Mouse (Mus musculus): ENCODE results near the gene Olfr314. TPM values are rescaled to one million over a fixed set of nuclear protein-coding genes. Genes with fewer than 3 reads are reported as not detected.
"Not testable (repeated sequence)": the region's sequence is repeated elsewhere in the genome, so short reads cannot be mapped to it uniquely, and the experiment has no call there.

The Olfr314 gene
- polyA plus RNA-seq, 2 experiments: not detected

DNA sequence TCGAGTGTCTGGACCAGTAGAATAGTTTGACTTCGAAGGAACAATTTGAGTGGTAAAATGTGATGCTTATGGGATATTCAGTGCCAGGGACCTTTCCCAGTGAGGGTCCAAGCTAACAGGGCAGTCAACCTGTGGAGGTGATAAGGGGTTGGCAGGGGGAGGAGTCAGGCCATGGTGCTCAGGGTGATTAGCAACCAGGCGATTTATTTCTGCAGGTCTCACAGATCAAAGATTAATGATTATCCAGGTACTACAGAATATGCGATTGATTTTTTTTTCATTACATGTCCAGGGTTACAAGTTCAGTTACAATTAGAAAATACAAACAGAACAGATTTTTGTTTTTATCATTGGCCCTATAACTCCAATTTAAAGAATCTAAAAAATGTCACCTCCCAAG is 21.1 kb downstream of the Olfr314 start:
- ATAC-seq (ENCODE audit: insufficient read depth): no peak

DNA sequence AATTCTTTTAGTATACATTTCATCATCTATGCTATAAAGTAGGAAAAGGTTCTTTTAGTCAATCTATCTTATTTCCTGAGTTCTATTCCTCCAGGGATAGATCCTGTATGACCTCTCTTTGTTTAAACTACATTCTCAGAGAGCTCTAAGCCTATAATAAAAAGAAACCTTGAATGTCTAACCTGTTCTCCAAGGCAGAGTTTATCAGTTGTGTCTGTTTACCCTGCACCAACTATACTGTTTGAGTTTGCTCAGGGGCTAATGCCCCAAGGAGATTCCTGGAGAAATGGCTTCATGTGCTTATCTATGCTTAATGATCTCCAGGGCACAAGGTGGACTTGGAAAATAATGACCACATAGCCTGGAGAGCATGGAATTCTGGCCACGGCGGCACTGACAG is 21.6 kb downstream of the Olfr314 start:
- Histone ChIP-seq H3K4me1 (replicated peaks; ENCODE audit: control insufficient read depth in 2 of 2, insufficient read depth in 2 of 2, low read length in 1 of 2) (no peaks in the 10 kb centered on the region; a peak in 1 of 4 replicates), H3K27ac (no peak overlapping the region), H3K4me2 (ENCODE audit: low read depth) (no peak overlapping the region), H3K27me3 (ENCODE audit: control insufficient read depth, insufficient read depth, low read length) (no peaks in the 10 kb centered on the region), H3K4me3 (ENCODE audit: insufficient read depth in 1 of 2, low read depth in 2 of 2, low read length in 2 of 2) (no peak overlapping the region), H3K9me3 (ENCODE audit: control insufficient read depth, low read length) (no peaks in the 10 kb centered on the region), H3K9ac (replicated peaks) (no peak overlapping the region), H3K36me3 (replicated peaks; ENCODE audit: control insufficient read depth, insufficient read depth, low read depth) (no peaks in the 10 kb centered on the region)
- 60% methylated on average over 2 of the region's 2 CpGs for WGBS (ENCODE audit: insufficient replicate concordance)
- TF ChIP-seq CTCF (IDR thresholded peaks at IDR 0.05; ENCODE audit: low read depth) (no peak), EP300 (IDR thresholded peaks at IDR 0.05; ENCODE audit: low read depth) (no peak)
- DNase-seq (ENCODE audit: low read depth in 3 of 3, low spot score in 3 of 3) (no peak), ATAC-seq (ENCODE audit: insufficient read depth) (no peak)

More for the DNA sequence above, 21.1 kb downstream of the Olfr314 start:
- no peaks in the 10 kb centered on the region for H3K9me3 ChIP-seq (ENCODE audit: control insufficient read depth, low read length)
- no peaks in the 10 kb centered on the region for H3K27me3 ChIP-seq (ENCODE audit: control insufficient read depth, insufficient read depth, low read length)
- WGBS (ENCODE audit: insufficient replicate concordance): 50% methylated on average over 4 of the region's 4 CpGs
- H3K4me1 ChIP-seq (replicated peaks; ENCODE audit: control insufficient read depth in 2 of 2, insufficient read depth in 2 of 2, low read length in 1 of 2): no peaks in the 10 kb centered on the region; a peak in 1 of 4 replicates
- no peak overlapping the region for H3K4me2 ChIP-seq (ENCODE audit: low read depth)
- H3K27ac ChIP-seq: no peak overlapping the region
- H3K4me3 ChIP-seq (ENCODE audit: insufficient read depth in 1 of 2, low read depth in 2 of 2, low read length in 2 of 2): no peak overlapping the region
- H3K9ac ChIP-seq (replicated peaks): no peak overlapping the region
- TF ChIP-seq CTCF (IDR thresholded peaks at IDR 0.05; ENCODE audit: low read depth): no peak
- TF ChIP-seq EP300 (IDR thresholded peaks at IDR 0.05; ENCODE audit: low read depth): no peak
- no peak for DNase-seq (ENCODE audit: low read depth in 3 of 3, low spot score in 3 of 3)
- H3K36me3 ChIP-seq (replicated peaks; ENCODE audit: control insufficient read depth, insufficient read depth, low read depth): no peaks in the 10 kb centered on the region

DNA sequence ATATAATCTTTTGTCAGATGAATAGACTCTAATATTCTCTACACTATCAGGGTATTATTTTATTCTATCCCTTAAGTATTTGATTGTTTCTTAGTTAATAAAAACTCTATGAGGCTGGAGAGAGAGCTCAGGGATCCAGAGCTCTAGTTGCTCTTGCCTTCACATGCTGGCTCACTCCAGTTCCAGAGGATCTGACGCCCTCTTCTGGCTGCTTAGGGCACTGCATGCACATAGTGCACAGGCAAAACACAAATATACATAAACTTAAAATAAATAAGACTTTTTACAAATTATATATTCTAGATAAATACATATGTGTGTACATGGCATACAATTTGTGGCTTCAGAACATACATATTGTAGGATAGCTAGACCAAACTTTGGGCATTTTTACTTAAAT is 29.2 kb downstream of the Olfr314 start:
- ATAC-seq (ENCODE audit: insufficient read depth) (no peak), DNase-seq (ENCODE audit: low read depth in 3 of 3, low spot score in 3 of 3) (no peak)
- WGBS (ENCODE audit: insufficient replicate concordance): 0% methylated on average over 1 of the region's 1 CpGs
- TF ChIP-seq EP300 (IDR thresholded peaks at IDR 0.05; ENCODE audit: low read depth) (no peak), CTCF (IDR thresholded peaks at IDR 0.05; ENCODE audit: low read depth) (peak; percentile 67)
- H3K4me3 ChIP-seq (ENCODE audit: insufficient read depth in 1 of 2, low read depth in 2 of 2, low read length in 2 of 2): no peak overlapping the region
- no peaks in the 10 kb centered on the region for H3K36me3 ChIP-seq (replicated peaks; ENCODE audit: control insufficient read depth, insufficient read depth, low read depth)
- H3K4me1 ChIP-seq (replicated peaks; ENCODE audit: control insufficient read depth in 2 of 2, insufficient read depth in 2 of 2, low read length in 1 of 2): no peaks in the 10 kb centered on the region
- H3K9ac ChIP-seq (replicated peaks): no peak overlapping the region
- no peak overlapping the region for H3K27ac ChIP-seq
- no peaks in the 10 kb centered on the region for H3K9me3 ChIP-seq (ENCODE audit: control insufficient read depth, low read length)
- no peaks in the 10 kb centered on the region for H3K27me3 ChIP-seq (ENCODE audit: control insufficient read depth, insufficient read depth, low read length)
- H3K4me2 ChIP-seq (ENCODE audit: low read depth): no peak overlapping the region

DNA sequence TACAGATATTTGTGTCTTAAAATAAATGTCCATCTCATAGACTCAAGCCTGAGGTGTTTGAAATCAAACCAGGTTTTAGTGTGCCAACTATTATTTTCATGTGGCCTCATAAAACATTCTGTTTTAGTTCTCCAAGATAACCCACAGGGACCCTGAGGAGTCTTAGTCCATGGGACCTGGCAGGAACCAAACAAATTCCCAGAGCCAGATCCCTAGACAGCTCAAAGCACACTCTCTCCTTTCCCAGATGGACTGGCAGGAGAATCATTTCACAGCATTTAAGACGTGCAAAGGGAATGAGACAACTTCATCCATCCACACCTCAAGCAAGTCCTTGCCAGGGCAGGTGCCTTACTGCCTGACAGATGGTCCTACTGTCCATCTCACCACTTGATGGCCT is 31.9 kb downstream of the Olfr314 start, which contains the start of gene Olfr313:
Olfr313 (plus strand) TSS at position 301 of the 400 bp plus-strand sequence.
- not testable (repeated sequence) for H3K36me3 ChIP-seq (replicated peaks; ENCODE audit: control insufficient read depth, insufficient read depth, low read depth); H3K27me3 ChIP-seq (ENCODE audit: control insufficient read depth, insufficient read depth, low read length)

DNA sequence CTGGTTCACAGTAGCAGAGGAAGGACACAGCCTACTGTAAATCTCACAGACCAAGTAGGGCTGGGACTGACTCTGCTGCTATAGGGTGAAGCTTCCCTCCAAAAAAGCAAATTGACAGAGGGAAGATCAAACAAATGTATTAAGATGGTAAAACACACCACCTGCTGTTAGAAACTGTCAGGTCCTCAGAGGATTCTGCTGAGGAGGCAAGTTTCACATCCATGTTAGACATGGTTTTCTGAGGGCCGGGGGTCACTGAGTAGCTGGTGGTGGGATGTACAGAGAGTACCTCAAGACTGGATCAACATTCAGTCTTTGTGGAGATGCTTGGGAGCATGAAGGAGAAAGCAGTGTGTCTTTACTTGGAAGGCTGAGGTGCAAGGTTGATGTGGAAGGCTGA is 32.9 kb downstream of the Olfr314 start:
- no peak overlapping the region for H3K27ac ChIP-seq
- no peak for ATAC-seq (ENCODE audit: insufficient read depth)
- H3K4me3 ChIP-seq (ENCODE audit: insufficient read depth in 1 of 2, low read depth in 2 of 2, low read length in 2 of 2): no peak overlapping the region
- H3K4me1 ChIP-seq (replicated peaks; ENCODE audit: control insufficient read depth in 2 of 2, insufficient read depth in 2 of 2, low read length in 1 of 2): no peaks in the 10 kb centered on the region
- H3K36me3 ChIP-seq (replicated peaks; ENCODE audit: control insufficient read depth, insufficient read depth, low read depth): no peaks in the 10 kb centered on the region
- H3K4me2 ChIP-seq (ENCODE audit: low read depth): no peak overlapping the region
- no peaks in the 10 kb centered on the region for H3K9me3 ChIP-seq (ENCODE audit: control insufficient read depth, low read length)
- 57% methylated on average over 1 of the region's 1 CpGs for WGBS (ENCODE audit: insufficient replicate concordance)
- no peak for TF ChIP-seq CTCF (IDR thresholded peaks at IDR 0.05; ENCODE audit: low read depth)
- TF ChIP-seq EP300 (IDR thresholded peaks at IDR 0.05; ENCODE audit: low read depth): no peak
- no peak for DNase-seq (ENCODE audit: low read depth in 3 of 3, low spot score in 3 of 3)
- no peaks in the 10 kb centered on the region for H3K27me3 ChIP-seq (ENCODE audit: control insufficient read depth, insufficient read depth, low read length)
- H3K9ac ChIP-seq (replicated peaks): no peak overlapping the region

More for the DNA sequence above, 31.9 kb downstream of the Olfr314 start, which contains the start of gene Olfr313:
- not testable (repeated sequence) for H3K9ac ChIP-seq (replicated peaks); ATAC-seq (ENCODE audit: insufficient read depth); H3K4me1 ChIP-seq (replicated peaks; ENCODE audit: control insufficient read depth in 2 of 2, insufficient read depth in 2 of 2, low read length in 1 of 2); DNase-seq (ENCODE audit: low read depth in 3 of 3, low spot score in 3 of 3); H3K4me2 ChIP-seq (ENCODE audit: low read depth); H3K4me3 ChIP-seq (ENCODE audit: insufficient read depth in 1 of 2, low read depth in 2 of 2, low read length in 2 of 2); H3K9me3 ChIP-seq (ENCODE audit: control insufficient read depth, low read length); H3K27ac ChIP-seq
- WGBS (ENCODE audit: insufficient replicate concordance): 26% methylated on average over 1 of the region's 1 CpGs

- not testable (repeated sequence) for H3K4me3 ChIP-seq (ENCODE audit: insufficient read depth in 1 of 2, low read depth in 2 of 2, low read length in 2 of 2); H3K27ac ChIP-seq; H3K9ac ChIP-seq (replicated peaks); DNase-seq (ENCODE audit: low read depth in 3 of 3, low spot score in 3 of 3); H3K27me3 ChIP-seq (ENCODE audit: control insufficient read depth, insufficient read depth, low read length); H3K9me3 ChIP-seq (ENCODE audit: control insufficient read depth, low read length); H3K4me1 ChIP-seq (replicated peaks; ENCODE audit: control insufficient read depth in 2 of 2, insufficient read depth in 2 of 2, low read length in 1 of 2); ATAC-seq (ENCODE audit: insufficient read depth); H3K4me2 ChIP-seq (ENCODE audit: low read depth); H3K36me3 ChIP-seq (replicated peaks; ENCODE audit: control insufficient read depth, insufficient read depth, low read depth)
These were observed 46.2 kb downstream of the Olfr314 start, which contains the start of gene Olfr312 for GRCm38 (mm10) chr11:58828937-58829336. Gene Olfr312, plus strand, starts transcription at chr11:58829237.
